Mouse (Mus musculus): Measurements from ENCODE around the gene Gpatch8.

- TF ChIP-seq CTCF (IDR thresholded peaks at IDR 0.05; ENCODE audit: insufficient read depth, low read length) (no peak), POLR2A (IDR thresholded peaks at IDR 0.05; ENCODE audit: borderline replicate concordance, extremely low read depth, low read depth, low read length) (no peak)
These were observed 30.4 kb upstream of the Gpatch8 start for GRCm38 (mm10) chr11:102586445-102587130.

Measured in lung, adult 2 months (tissue).